Mouse (Mus musculus) megakaryocyte-erythroid progenitor cell, adult 5-6 weeks (primary cell): ENCODE measurements at regions not wholly inside any gene's neighbourhood (a gene's known extent, or its start where the extent isn't known, plus 50 kb on each side); places are given as distances from the start of the nearest gene placed in this dataset.

Experiments used
- ATAC-seq: replicated peaks from 2 replicates; pipeline ENCODE4 v1.8.0; 2016; ENCODE audit warnings: mild to moderate bottlenecking, inconsistent platforms; ENCODE audit not compliant: severe bottlenecking, poor library complexity, low FRiP score, low TSS enrichment

- no peak for ATAC-seq
Observed at GRCm38 (mm10) chr10:96761601-96762000, 144.8 kb downstream of the Btg1 start.

DNA sequence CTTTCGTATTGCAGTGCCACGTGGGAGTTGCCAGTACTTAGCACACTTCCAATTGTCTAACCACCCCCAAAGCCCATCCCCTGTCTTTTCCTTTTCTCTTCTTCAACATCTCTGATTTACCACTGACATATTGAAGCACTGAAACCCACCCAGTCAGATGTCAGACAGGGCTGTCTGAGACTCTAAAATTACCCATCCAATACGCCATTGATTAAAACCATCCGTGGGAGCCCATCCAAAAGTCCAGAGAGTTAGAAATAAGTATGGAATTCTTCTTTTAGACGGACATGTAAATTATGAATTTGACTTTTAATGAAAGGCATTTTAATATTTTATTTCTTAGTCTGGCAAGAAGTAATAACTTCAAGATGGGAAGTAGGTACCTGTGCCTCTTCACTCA lies 148.8 kb downstream of the Btg1 start:
- ATAC-seq: no peak

DNA sequence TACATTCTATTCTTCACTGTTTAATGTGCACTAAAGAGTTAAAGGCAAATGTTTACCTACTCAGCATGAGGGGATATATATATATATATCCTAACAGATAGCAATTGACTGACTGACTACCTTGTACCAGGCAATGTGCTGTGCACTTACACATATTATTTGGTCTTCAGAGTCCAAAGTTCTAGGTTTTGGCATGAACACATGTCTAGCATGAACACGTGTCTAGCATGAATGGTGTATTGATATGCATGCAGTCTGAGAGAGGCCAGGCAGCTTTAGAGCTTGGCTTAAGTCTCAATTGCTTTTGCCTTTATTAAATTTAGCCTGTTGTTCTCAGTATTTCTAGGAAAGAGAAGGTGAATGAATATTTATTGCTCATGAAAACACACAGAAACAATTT lies 161.4 kb downstream of the Btg1 start:
- no peak for ATAC-seq

DNA sequence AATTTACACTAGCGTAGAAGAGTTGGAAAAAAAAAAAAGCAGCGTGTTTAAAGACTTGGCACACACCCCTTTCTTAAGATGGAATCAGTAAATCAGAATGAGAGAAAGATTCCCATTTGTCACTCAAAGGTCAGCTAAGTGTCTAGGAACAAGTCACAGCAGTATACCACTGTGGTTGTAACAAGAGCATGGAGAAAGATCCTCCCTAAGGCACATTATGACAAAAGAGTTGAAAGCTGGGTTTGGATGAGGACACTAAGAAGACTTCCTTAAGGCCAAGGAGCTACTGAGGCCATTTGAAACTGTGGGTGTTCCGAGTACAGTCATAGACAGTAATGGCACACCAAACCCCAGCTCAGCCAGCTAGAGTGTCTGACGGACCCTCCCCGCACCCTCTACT lies 167.2 kb downstream of the Btg1 start:
- no peak for ATAC-seq

- no peak for ATAC-seq
Observed at GRCm38 (mm10) chr10:96786903-96787571, 170.2 kb downstream of the Btg1 start.

DNA sequence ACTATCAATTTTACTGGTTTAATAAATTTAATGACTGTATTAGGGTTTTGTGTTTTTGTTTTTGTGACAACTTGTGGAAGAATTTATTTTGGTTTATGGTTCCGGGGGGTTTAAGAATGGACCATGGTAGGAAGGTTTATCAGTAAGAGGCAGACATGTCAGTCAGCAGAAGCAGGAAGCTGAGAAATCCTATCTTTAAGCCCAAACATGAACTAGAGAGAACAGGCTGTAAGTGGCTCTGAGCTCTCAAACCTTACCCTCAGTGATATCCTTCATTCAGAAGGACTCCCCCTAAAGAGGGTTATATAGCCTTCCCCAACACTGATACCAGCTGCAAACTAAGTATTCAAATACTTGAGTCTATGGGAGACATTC lies 170.8 kb downstream of the Btg1 start:
- 0 out of 2 replicates have a peak, but pooled peaks have one; percentile 34 for ATAC-seq

DNA sequence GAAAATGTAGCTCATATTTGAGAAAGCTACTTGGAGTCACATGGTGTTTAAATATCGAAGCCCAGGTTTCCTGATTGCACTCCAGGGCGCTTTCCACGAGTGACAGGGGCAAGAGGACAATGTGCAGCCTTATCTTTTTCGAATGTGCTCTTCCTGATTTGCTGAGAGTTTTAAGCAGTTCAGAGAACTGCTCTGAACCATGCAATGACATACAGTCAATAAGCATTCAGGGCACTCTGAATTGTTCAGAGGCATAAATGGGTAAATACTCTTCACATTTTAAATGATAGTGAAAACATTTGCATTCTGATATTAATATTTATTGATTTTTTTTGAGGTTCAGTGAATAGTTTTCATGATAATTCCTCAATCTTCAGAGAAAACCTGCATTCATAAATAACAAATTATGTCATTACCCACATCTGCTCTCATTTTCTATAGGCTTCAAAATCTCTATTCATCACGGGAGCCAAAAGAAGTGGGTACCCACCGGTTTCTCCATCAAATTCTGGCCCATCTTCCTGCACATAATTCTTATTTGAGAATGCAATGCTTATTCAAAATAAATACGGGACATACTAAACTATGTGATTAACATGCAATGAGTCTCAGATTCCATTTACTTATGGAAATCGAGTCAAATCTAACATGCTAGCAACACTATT lies 171.7 kb downstream of the Btg1 start:
- no peak for ATAC-seq

DNA sequence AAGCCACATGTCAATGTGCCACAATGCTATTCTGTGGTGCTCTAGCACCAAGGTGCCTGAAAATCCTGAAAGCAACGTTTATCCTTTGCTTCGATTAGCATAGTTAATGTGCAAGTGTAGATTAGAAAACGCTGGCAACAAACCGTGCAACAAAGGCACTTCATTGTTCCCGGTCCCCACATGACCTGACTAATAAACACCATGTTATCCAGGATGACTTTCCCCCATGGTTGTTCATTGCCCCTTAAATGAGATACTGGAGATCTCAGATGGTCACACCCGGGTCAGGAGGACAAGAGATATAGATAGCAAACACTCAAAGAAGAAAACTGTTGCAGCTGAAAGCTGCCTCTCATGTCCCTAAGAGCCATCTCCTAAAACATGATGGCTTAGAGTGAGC lies 180.3 kb downstream of the Btg1 start:
- no peak for ATAC-seq

- ATAC-seq: no peak
Observed at GRCm38 (mm10) chr10:96800801-96801200, 184.0 kb downstream of the Btg1 start.

DNA sequence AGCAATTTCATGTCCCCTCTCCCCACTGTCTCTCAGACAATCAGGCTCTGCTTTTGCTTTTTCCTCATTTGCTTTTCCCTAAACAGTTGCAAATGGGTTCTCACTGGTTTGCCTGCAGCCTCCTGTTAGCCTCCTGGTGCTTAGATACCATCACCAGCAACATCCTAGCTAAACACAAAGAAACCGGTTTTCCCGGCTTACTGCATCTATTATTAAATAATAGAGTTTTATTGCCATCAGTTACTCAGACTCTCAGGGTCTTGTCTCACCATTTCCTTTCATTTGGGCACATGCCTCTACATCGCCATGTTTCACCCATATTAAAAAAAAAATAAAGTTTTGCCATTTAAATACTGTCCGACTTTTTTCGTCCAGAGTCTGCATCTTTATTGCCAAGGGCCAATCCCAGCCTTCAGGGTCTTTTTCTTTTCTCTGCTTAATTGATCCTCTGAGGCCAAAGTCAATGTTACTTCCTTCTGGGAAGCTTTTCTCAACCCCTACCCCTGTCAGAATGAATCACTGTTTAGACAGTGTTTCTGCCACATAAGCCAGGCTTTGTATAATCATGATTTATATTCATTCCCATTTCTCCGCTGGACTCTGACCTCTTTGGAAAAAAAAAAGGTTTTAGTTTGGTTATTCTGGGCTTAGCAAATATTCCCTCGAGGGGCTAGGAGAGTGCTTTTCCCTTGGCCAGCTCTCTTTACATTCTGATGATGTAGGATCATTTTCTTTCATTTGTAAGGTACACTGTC lies 187.4 kb downstream of the Btg1 start:
- no peak for ATAC-seq

GRCm38 (mm10) chr10:96806579-96806978 lies 189.8 kb downstream of the Btg1 start:
- no peak for ATAC-seq

- ATAC-seq: no peak
Observed at GRCm38 (mm10) chr10:96821852-96822251, 205.0 kb downstream of the Btg1 start.

GRCm38 (mm10) chr10:96822344-96823335 lies 205.8 kb downstream of the Btg1 start:
- ATAC-seq: no peak

DNA sequence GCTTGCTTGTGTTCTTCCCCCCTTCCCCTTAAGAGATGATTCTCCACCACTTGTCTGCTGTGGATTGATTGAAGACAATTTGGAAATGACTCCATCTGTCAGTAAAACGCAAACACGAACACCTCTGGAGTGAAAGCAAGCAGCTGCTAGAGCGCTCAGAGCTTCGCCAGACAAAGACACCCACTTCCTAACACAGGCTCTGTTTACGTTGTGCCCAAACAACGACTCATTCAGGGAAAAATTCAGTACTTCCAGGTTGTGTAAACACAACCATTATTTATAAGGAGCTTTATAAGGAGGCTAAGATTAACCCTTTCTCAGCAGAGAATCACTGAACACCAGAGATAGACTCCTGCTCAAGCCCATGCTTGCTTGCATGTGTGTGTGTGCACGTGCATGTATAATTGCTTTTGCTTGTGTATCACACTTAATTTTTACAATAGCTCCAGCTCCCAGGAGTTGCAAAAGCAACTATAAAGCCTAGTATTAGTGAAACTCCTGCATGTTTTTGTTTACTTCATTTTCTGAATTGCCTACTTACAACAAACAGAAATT lies 209.5 kb downstream of the Btg1 start:
- no peak for ATAC-seq

- no peak for ATAC-seq
Observed at GRCm38 (mm10) chr10:96827971-96828370, 211.2 kb downstream of the Btg1 start.

DNA sequence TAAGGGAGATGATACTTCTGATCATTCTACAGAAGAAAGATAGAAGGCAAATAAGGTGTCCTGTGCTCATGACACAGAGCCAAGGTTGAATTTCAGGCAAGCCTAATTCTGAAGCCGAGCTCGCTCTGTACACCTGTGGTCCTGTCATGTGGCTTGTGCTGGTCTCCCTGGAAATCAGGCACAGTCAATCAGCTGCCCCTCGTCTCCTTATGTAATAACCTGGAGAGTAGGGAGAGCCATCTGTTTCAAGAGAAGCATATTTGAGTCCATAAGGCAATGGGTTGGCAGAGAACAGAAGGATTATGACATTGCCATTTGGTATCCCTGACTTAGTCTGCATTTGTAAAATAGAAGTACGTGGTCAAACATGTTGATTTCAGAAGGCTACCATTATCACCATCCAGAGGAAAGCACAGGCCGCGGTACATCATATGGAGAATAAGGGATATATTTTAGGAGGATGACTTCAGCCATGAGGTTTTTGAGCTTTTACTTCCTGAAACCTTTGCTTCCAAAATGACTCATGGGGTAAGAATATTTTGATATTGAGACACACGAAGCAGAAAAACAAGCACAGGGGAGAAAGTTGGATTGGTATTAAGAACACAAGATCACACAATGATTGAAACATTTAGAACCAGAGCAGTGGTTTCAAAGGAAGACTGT lies 211.9 kb downstream of the Btg1 start:
- no peak for ATAC-seq

DNA sequence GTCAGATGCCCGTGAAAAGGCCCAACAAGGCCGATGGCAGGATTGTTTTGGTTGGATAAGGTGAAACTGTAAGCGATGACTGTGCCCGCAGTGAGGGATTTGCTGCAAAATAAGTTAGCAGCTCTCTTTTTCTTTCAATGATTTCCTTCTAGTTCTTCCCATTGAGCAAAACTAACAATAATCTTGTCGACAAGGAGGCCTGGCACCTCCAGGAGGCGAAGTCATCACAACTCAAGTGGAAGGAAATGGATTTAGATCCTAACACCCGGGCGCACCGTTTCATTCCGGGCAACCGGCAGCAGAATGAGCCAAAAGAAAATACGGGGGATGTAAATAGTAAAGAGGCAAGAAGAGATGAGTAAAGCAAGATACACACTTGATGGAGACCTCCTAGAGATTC lies 214.3 kb downstream of the Btg1 start:
- ATAC-seq: no peak

GRCm38 (mm10) chr10:96837230-96837629 lies 220.4 kb downstream of the Btg1 start:
- no peak for ATAC-seq

DNA sequence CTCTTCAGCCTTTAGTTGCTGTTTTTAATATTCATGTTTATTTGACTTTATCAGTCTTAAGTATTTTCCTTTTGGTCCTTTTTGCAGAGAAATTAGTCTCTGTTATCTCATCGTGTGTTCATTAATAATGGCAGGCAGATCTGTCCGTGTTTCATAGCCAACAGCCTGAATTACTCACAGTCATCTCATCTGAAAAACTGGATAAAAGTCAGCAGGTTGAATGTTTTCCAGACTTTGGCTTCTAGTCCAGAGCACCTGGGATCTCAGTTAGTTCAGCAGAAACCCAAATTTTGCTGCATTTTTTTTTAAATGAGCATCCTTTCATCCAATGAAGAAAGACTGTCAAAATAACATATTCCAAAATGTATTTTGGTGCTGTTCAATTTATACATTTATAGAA lies 224.3 kb downstream of the Btg1 start:
- ATAC-seq: no peak
